Mouse (Mus musculus): Measurements from ENCODE around the gene Bicc1.

GRCm38 (mm10) chr10:71183339-71184031 is 24.0 kb upstream of the Bicc1 start:
- no peak for TF ChIP-seq CTCF (IDR thresholded peaks at IDR 0.05 in 2 of 3, conservative IDR thresholded peaks at IDR 0.05 in 1 of 3; ENCODE audit: control insufficient read depth in 1 of 3, insufficient read depth in 1 of 3, low read depth in 2 of 3, low read length in 3 of 3, poor library complexity in 1 of 3, severe bottlenecking in 1 of 3)
- no peak for TF ChIP-seq ZNF384 (IDR thresholded peaks at IDR 0.05; ENCODE audit: low read depth, low read length)
- TF ChIP-seq BHLHE40 (IDR thresholded peaks at IDR 0.05; ENCODE audit: borderline replicate concordance, low read depth, low read length), result no peak

Data from MEL (cell line).